Mouse (Mus musculus) layer of hippocampus, adult 8-10 months (tissue): ENCODE measurements around the gene Ccl20. TPM values are rescaled to one million over a fixed set of nuclear protein-coding genes. Genes with fewer than 3 reads are reported as not detected.

Experiments
- DNase-seq, 2 experiments: peaks; one replicate each; pipeline ENCODE4 v3.0.0; 2022; ENCODE audit warnings: low spot score in 2 of 2
- total RNA-seq, 4 experiments: library from RNA; stranded (reverse); gene quantifications; 2 replicates each; pipeline ENCODE4 v1.2.4; 2022

Gene Ccl20
- total RNA-seq, 4 experiments from 2014 or later = not detected

DNA sequence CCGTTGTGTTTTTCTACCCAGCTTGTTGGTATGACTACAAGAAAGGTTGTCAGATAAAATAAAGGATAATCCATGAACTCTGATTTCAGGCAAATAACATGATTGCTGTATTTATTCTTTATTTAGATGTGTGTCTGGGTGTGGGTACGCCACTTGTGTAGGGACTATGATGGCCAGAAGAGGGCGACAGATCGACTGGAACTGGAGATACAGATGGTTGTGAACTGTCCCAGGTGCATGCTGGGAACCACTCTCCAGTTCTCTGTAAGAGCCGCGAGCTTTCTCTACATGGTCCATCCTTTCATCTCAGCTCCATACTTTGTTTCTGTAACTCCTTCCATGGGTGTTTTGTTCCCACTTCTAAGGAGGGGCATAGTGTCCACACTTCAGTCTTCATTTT, 22.2 kb downstream of the Ccl20 start:
- no peak for DNase-seq

DNA sequence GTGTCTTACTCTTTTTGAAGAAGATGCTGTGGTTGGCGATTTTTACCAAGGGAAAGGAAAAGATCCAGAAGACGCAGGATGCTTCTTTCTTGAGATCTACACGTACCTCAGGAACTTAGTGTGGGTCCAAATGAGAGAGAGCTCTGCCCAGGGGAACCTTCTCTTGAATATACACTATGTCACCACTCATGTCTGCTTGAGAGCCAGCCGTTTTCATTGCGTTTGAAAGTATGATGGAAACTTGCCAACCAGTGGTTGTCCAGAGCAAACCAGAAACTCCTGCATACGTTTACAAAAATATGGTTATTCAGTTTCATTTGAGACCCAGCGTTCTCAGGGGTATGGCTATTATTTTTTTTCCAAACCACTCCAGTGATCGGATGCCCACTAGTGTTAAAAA, 24.9 kb downstream of the Ccl20 start:
- no peak for DNase-seq

- DNase-seq = no peak
These were observed 25.5 kb downstream of the Ccl20 start for GRCm38 (mm10) chr1:83142055-83142454.

GRCm38 (mm10) chr1:83146547-83146946, 30.0 kb downstream of the Ccl20 start:
- DNase-seq = no peak

- no peak for DNase-seq
These were observed 33.7 kb downstream of the Ccl20 start for GRCm38 (mm10) chr1:83150227-83150626.

GRCm38 (mm10) chr1:83152961-83153360, 36.4 kb downstream of the Ccl20 start:
- DNase-seq = peak; percentile 22 to 48

GRCm38 (mm10) chr1:83156876-83157275, 40.3 kb downstream of the Ccl20 start:
- DNase-seq = no peak

DNA sequence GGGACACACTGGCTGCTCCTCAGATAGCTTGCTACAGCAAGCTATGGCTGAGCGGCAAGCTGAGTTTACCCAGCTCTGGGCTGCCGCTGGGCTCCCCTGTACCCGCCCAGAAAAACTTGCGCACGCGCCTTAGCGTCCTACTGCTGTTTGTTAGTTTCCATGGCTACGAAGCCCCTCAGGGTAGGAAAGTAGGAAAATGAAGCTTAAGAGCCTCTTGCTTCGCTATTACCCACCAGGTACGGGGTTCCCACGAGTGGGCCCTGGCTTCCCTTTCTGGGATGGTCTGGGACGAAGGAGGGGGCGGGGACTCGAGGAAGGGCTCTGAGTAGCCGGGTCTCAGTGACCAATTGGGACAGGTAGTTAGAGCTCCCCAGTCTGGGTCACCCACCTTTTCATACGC, 43.0 kb downstream of the Ccl20 start, which contains the start of gene Daw1:
Gene Daw1 (plus strand): TSS at position 150 of the 400 bp plus-strand sequence.
- DNase-seq = peak; percentile 41 to 53

- DNase-seq = no peak
These were observed 45.1 kb downstream of the Ccl20 start for GRCm38 (mm10) chr1:83161658-83162057.

GRCm38 (mm10) chr1:83164027-83164426, 47.5 kb downstream of the Ccl20 start:
- no peak for DNase-seq

Other genes starting within 250 kb of the Ccl20 start
- 1 to 10 TPM in 1 of 4 experiments, under 1 TPM in 1, not detected in 2; 0.70 to 1.6 TPM for gene A030005L19Rik, start 203.4 kb upstream of the Ccl20 start, total RNA-seq
- not detected for gene A030014E15Rik, start 191.8 kb upstream of the Ccl20 start, total RNA-seq
- not detected for gene Gm6217, start 185.4 kb upstream of the Ccl20 start, total RNA-seq
- gene A030003K21Rik, start 173.4 kb upstream of the Ccl20 start, total RNA-seq = not detected
- gene Gm7544, start 160.8 kb upstream of the Ccl20 start, total RNA-seq = not detected
- not detected for gene Gm47955, start 156.5 kb upstream of the Ccl20 start, total RNA-seq
- gene Gm47959, start 116.2 kb upstream of the Ccl20 start, total RNA-seq = not detected
- 1 to 10 TPM; 1.4 to 2.3 (median 1.6) TPM for gene Slc19a3, start 78.3 kb upstream of the Ccl20 start, total RNA-seq
- not detected for gene Krtap28-10, start 74.3 kb upstream of the Ccl20 start, total RNA-seq
- not detected for gene Gm47969, start 71.8 kb upstream of the Ccl20 start, total RNA-seq
- not detected for gene A030005K14Rik, start 57.4 kb upstream of the Ccl20 start, total RNA-seq
- gene Krtap28-13, start 55.8 kb upstream of the Ccl20 start, total RNA-seq = under 1 TPM in 1 of 4 experiments, not detected in 3; 0.33 TPM
- 1 to 10 TPM in 2 of 4 experiments, under 1 TPM in 2; 0.66 to 1.6 (median 1.1) TPM for gene Daw1, start 43.0 kb downstream of the Ccl20 start, total RNA-seq